21 mouse cellular contexts compared by ENCODE assay signal in the genomic region with DNA sequence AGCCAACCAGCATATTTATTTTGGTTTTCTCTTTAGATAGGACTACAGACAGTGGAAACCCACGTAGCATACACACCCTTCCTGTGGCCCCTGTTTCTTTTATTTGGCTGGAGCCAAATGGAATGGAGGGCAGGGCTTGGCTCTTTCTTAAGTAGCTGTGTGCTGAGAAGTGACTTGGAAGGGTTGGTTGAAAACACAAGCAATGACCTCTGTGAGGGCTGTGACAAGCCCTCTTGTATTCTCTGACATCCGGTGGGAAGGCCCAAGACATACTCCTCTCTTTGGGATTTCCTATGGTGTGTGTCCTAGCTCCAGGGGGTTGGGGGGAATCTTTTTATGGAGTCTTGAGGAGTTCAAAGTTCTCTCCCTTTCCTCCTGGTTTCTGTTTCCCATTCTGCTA. TPM values are rescaled to one million over a fixed set of nuclear protein-coding genes. Genes with fewer than 3 reads are reported as not detected.
"Had no signal": no experiment of that assay in that cellular context is flagged by ENCODE, and none has a peak within 500 bp of the region (broad histone marks: within the 10 kb centered on the region; RNA-seq: fewer than 3 reads in every experiment).

No protein-coding gene starts in this region.

- H3K4me2 ChIP-seq: liver, embryonic 15.5 days; lung, embryonic 15.5 days; midbrain, embryonic 13.5 days; midbrain, embryonic 15.5 days; neural tube, embryonic 12.5 days had no signal

- H3K9me3 ChIP-seq: liver, embryonic 15.5 days; lung, embryonic 15.5 days; megakaryocyte, embryonic 14.5 days; midbrain, embryonic 13.5 days; midbrain, embryonic 15.5 days; neural tube, embryonic 12.5 days had no signal

- H3K4me3 ChIP-seq: liver, embryonic 15.5 days; lung, embryonic 15.5 days; midbrain, embryonic 13.5 days; midbrain, embryonic 15.5 days; neural tube, embryonic 12.5 days had no signal

- H3K27ac ChIP-seq: liver, embryonic 15.5 days; lung, embryonic 15.5 days; macrophage; midbrain, embryonic 13.5 days; midbrain, embryonic 15.5 days; neural tube, embryonic 12.5 days had no signal

- H3K9ac ChIP-seq: liver, embryonic 15.5 days; liver, postnatal 0 days; lung, embryonic 15.5 days; midbrain, embryonic 13.5 days; midbrain, embryonic 15.5 days; neural tube, embryonic 12.5 days had no signal

- H3K36me3 ChIP-seq: liver, embryonic 15.5 days; lung, embryonic 15.5 days; midbrain, embryonic 13.5 days; midbrain, embryonic 15.5 days; neural tube, embryonic 12.5 days had no signal

- ATAC-seq: liver, postnatal 0 days; lung, postnatal 0 days; midbrain, embryonic 13.5 days; midbrain, embryonic 15.5 days had no signal

- DNase-seq: liver, postnatal 0 days; lung, adult 2 months; lung, postnatal 14 days; lung, postnatal 36 days; retina, postnatal 1 day; right cerebral cortex, adult 18-20 months; right cerebral cortex, postnatal 25 days; right cerebral cortex, postnatal 4 days; spleen, adult 18-20 months; thymus, adult 18-20 months; thymus, postnatal 14 days; thymus, postnatal 36 days had no signal

RNA-seq across cellular contexts. Expression of gene Stc2, which starts 3.5 kb away (rescaled TPM):
- total RNA-seq: monocyte, adult 5-6 weeks had no signal
- polyA plus RNA-seq: macrophage had no signal
